Mouse (Mus musculus) embryonic facial prominence, embryonic 14.5 days (tissue): Measurements from ENCODE around the gene Adra1b. TPM values are rescaled to one million over a fixed set of nuclear protein-coding genes. Genes with fewer than 3 reads are reported as not detected.

ENCODE experiments used
- ATAC-seq: fragments of 200-750 bp; cut with Nextera tagmentation; 2 replicates; pipeline ENCODE4 v1.8.0; 2017; ENCODE audit warnings: low read depth, moderate number of reproducible peaks, moderate TSS enrichment
- DNase-seq: peaks from one replicate; pipeline ENCODE4 v3.0.0-alpha.2; 2015; ENCODE audit warnings: low spot score
- H3K27ac ChIP-seq: fragments of 300-500 bp; sonication (generic); replicated peaks from 2 replicates; pipeline ENCODE4 v1.5.1; 2014; ENCODE audit warnings: low read depth, mild to moderate bottlenecking, low read length, moderate library complexity
- H3K27me3 ChIP-seq: fragments of 300-500 bp; sonication (generic); replicated peaks from 2 replicates; pipeline ENCODE4 v1.6.1; 2014; ENCODE audit warnings: low read length; ENCODE audit not compliant: control insufficient read depth, insufficient read depth
- H3K36me3 ChIP-seq: fragments of 300-500 bp; sonication (generic); 2 replicates; pipeline ENCODE4 v1.6.1; 2014; ENCODE audit warnings: low read length, mixed read lengths; ENCODE audit not compliant: control insufficient read depth, insufficient read depth
- H3K4me1 ChIP-seq: fragments of 300-500 bp; sonication (generic); 2 replicates; pipeline ENCODE4 v1.6.1; 2014; ENCODE audit warnings: antibody characterized with exemption, low read length; ENCODE audit not compliant: control insufficient read depth, insufficient read depth
- H3K4me2 ChIP-seq: fragments of 300-500 bp; sonication (generic); 2 replicates; pipeline ENCODE4 v1.6.1; 2014; ENCODE audit warnings: low read depth, mild to moderate bottlenecking, low read length, moderate library complexity, mixed read lengths
- H3K4me3 ChIP-seq: fragments of 300-500 bp; sonication (generic); 2 replicates; pipeline ENCODE4 v1.5.1; 2014; ENCODE audit warnings: low read depth, mild to moderate bottlenecking, low read length
- H3K9ac ChIP-seq: fragments of 300-500 bp; sonication (generic); 2 replicates; pipeline ENCODE4 v1.6.1; 2014; ENCODE audit warnings: low read depth, mild to moderate bottlenecking, low read length, moderate library complexity, mixed read lengths
- H3K9me3 ChIP-seq: fragments of 300-500 bp; sonication (generic); 2 replicates; pipeline ENCODE4 v1.6.1; 2016; ENCODE audit warnings: low read length; ENCODE audit not compliant: control insufficient read depth
- WGBS: fragments of 180-500 bp; shearing (Covaris S2); extraction: QIAGEN DNeasy Blood & Tissue Kit; methylation state at CpG from one replicate; pipeline ENCODE4 v1.1.7; 2014; 5-methylcytosine and 5-hydroxymethylcytosine counted together
- polyA plus RNA-seq: library from polyadenylated mRNA; unstranded; fragments of >200 nt; fragmentation: Nextera tagmentation; extraction: Ambion mirVana; gene quantifications from 2 replicates; pipeline ENCODE4 v1.2.1, GENCODE M21; 2014

Adra1b gene
- 0.59 and 0.67 TPM in 2 replicates for polyA plus RNA-seq

DNA sequence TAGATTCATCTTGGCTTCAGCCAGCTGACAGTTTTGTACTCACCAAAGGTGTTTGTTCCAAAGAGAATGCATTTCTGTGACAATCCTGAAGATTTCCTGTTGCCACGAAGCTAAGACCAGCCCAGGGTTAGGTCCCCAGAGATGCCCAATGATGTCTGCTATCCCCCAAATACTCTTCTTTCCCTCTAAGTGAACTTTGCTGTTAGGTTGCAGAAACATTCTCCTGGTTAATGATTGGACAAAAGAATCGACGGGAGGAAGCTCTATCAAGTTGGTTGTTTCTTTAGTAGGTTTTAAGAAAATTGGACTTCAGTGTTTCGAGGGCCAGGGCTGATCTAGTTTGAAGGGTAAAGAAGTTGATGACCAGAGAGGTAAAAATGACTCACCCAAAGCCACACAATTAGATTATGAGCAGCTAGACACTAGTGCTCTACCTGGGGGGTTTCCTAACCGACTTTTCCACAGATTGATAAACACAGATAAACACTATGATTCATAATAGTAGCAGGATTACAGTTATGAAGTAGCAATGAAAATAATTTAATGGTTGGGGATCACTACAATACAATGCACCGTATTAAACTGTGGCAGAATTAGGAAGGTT is at the start of gene Adra1b:
Gene Adra1b, minus strand, starts transcription at position 160 of the 604 bp plus-strand sequence.
- H3K36me3 ChIP-seq = no peaks in the 10 kb centered on the region
- DNase-seq = no peak
- no peaks in the 10 kb centered on the region for H3K9me3 ChIP-seq
- H3K27ac ChIP-seq = no peak within 1 kb of the TSS
- no peaks in the 10 kb centered on the region for H3K4me1 ChIP-seq
- H3K4me2 ChIP-seq = no peak within 1 kb of the TSS
- H3K9ac ChIP-seq = no peak within 1 kb of the TSS
- no peak within 1 kb of the TSS for H3K4me3 ChIP-seq
- H3K27me3 ChIP-seq = no peaks in the 10 kb centered on the region
- ATAC-seq = no peak
- WGBS = 77% methylated on average over 6 of the region's 6 CpGs

GRCm38 (mm10) chr11:43950274-43950673 is 49.3 kb upstream of the Adra1b start:
- H3K36me3 ChIP-seq = no peaks in the 10 kb centered on the region
- H3K9ac ChIP-seq = no peak overlapping the region
- ATAC-seq = no peak
- H3K9me3 ChIP-seq = no peaks in the 10 kb centered on the region; the same call in 1 of the 2 replicates
- WGBS = 83% methylated on average over 1 of the region's 1 CpGs
- no peak overlapping the region for H3K27ac ChIP-seq
- H3K4me2 ChIP-seq = no peak overlapping the region
- no peak for DNase-seq
- H3K27me3 ChIP-seq = no peaks in the 10 kb centered on the region
- H3K4me1 ChIP-seq = no peaks in the 10 kb centered on the region
- H3K4me3 ChIP-seq = no peak overlapping the region

DNA sequence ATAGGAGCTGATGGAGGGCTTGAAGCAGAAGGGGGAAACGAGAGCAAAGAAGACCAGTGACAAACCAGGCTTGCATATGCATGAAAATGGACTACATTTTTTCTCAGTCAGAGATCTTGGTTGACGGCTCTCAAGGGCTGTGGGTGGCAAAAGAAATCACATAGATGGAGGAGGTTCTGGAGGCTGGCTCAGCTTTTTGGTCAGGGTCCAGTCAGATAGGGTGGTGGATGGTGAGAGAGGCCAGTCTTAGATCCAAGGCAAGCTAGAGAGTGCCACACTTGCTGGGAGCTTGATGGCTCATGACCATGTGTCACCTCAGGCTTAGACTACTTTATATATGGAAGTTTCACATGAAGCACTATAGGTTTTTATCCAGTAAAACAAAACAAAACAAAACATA is 42.8 kb upstream of the Adra1b start:
- ATAC-seq (no peak), DNase-seq (no peak)
- no peaks in the 10 kb centered on the region for H3K27me3 ChIP-seq
- WGBS = 73% methylated on average over 2 of the region's 2 CpGs
- H3K4me2 ChIP-seq = no peak overlapping the region
- H3K9ac ChIP-seq = no peak overlapping the region
- H3K27ac ChIP-seq = no peak overlapping the region
- H3K9me3 ChIP-seq = no peaks in the 10 kb centered on the region
- no peaks in the 10 kb centered on the region for H3K4me1 ChIP-seq
- no peaks in the 10 kb centered on the region for H3K36me3 ChIP-seq
- H3K4me3 ChIP-seq = no peak overlapping the region

DNA sequence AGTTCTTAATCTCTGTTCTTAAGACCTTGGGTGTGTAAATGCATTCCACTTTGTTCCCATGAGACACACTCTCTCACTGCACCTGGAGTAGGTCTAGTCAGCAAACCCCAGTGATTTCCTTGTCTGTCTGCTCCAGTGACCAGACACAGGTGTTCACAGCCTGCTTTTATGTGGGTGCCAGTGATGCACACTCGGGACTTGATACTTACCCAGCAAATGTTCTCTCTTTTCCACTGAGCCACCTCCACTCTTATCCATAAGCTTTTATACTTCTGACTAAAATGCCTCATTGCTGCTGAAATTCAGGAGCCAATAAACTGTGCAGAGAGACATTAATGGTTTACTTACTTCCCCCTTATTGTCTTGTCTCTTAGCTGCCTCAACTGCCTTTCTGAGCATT is 42.2 kb upstream of the Adra1b start:
- Histone ChIP-seq H3K4me3 (no peak overlapping the region), H3K36me3 (no peaks in the 10 kb centered on the region), H3K4me2 (no peak overlapping the region), H3K4me1 (no peaks in the 10 kb centered on the region), H3K9me3 (no peaks in the 10 kb centered on the region), H3K9ac (no peak overlapping the region), H3K27me3 (no peaks in the 10 kb centered on the region), H3K27ac (no peak overlapping the region)
- DNase-seq (no peak), ATAC-seq (no peak)
- WGBS = 69% methylated on average over 1 of the region's 1 CpGs

DNA sequence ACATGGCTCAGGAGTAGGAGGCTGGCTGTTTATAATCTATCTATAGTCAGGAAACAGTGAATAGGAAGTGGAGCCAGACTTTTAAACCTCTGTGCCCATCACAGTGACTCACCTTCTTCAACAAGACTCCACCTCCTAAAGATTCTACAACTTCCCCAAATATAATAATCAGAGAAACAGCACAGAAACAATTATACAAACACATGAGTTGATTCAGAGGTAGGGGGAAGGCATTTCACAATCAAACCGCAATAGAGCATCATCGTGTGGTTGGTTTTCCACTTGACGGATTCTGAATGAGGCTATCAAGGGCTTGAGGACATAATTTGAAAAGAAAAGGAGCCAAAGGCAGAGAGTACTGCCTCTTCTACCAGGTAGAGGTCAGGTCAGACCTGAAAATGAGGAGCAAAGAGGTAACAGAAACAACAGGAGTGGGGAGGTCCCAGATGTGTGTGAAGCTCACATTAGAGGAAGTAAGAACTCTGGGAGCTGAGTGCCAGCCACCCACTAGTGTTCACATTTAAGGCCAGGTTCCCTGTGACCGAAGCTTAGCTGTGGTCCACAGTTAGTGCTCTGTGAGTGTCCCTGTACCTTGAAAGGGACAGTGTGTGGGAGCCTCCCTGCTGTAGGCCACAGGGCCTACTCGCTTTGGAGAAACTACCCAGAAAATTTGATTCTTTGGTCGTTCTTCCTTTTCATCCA is 39.6 kb upstream of the Adra1b start:
- 91% methylated on average over 6 of the region's 6 CpGs for WGBS
- DNase-seq (no peak), ATAC-seq (no peak)
- Histone ChIP-seq H3K27ac (no peak overlapping the region), H3K9ac (no peak overlapping the region), H3K36me3 (no peaks in the 10 kb centered on the region), H3K4me1 (no peaks in the 10 kb centered on the region), H3K4me2 (no peak overlapping the region), H3K27me3 (no peaks in the 10 kb centered on the region), H3K9me3 (no peaks in the 10 kb centered on the region), H3K4me3 (no peak overlapping the region)

GRCm38 (mm10) chr11:43936023-43936422 is 35.0 kb upstream of the Adra1b start:
- ATAC-seq (no peak), DNase-seq (no peak)
- no peaks in the 10 kb centered on the region for H3K36me3 ChIP-seq
- no peaks in the 10 kb centered on the region for H3K4me1 ChIP-seq
- no peaks in the 10 kb centered on the region for H3K27me3 ChIP-seq
- H3K4me2 ChIP-seq = no peak overlapping the region
- WGBS = 92% methylated on average over 2 of the region's 2 CpGs
- no peaks in the 10 kb centered on the region for H3K9me3 ChIP-seq
- no peak overlapping the region for H3K4me3 ChIP-seq
- H3K27ac ChIP-seq = no peak overlapping the region
- no peak overlapping the region for H3K9ac ChIP-seq

DNA sequence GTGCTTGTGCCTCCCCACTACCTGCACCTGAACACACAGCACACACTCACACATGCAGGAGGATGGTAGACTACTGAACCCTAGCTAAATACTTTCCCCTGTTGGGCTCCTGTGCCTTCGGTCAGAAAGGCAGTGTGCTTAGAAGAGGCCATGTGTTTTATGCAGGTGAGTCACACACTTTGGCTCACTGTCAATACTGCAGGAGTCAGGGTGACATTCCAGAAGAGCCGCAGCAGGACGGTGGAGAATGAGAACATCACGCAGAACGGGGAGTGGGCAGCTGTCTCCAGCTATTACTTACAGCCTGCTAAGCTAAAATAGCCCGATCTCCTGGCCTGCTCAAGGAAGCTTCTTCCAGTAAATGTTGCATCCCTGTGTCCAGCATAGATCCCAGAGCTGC is 32.5 kb upstream of the Adra1b start:
- H3K27ac ChIP-seq = no peak overlapping the region
- H3K27me3 ChIP-seq = no peaks in the 10 kb centered on the region
- no peak for ATAC-seq
- no peaks in the 10 kb centered on the region for H3K9me3 ChIP-seq
- no peak overlapping the region for H3K4me2 ChIP-seq
- H3K36me3 ChIP-seq = no peaks in the 10 kb centered on the region
- H3K4me3 ChIP-seq = no peak overlapping the region
- 49% methylated on average over 6 of the region's 6 CpGs for WGBS
- no peaks in the 10 kb centered on the region for H3K4me1 ChIP-seq
- H3K9ac ChIP-seq = no peak overlapping the region
- DNase-seq = no peak

DNA sequence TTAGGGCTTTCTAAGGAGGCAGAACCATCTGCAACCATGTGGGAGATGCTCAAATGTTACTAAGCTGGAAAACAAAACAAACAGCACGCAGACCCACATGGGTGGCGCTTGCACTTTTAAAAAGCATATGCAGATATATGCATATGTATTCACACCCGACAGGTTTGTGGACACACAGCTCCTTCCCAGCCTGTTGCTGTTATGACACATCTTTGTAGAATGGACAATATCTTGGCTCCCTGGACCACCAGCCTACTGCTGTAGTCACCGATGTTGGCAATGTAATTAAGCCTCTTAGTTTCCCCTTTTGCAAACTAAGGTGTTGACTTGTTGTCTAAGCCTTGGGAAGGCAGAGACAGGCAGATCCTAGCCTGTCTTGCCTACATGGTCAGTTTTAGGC is 32.0 kb upstream of the Adra1b start:
- no peak overlapping the region for H3K9ac ChIP-seq
- H3K36me3 ChIP-seq = no peaks in the 10 kb centered on the region
- H3K4me1 ChIP-seq = no peaks in the 10 kb centered on the region
- H3K4me3 ChIP-seq = no peak overlapping the region
- H3K9me3 ChIP-seq = no peaks in the 10 kb centered on the region
- no peaks in the 10 kb centered on the region for H3K27me3 ChIP-seq
- no peak overlapping the region for H3K4me2 ChIP-seq
- H3K27ac ChIP-seq = no peak overlapping the region
- WGBS = 91% methylated on average over 4 of the region's 4 CpGs
- no peak for DNase-seq
- no peak for ATAC-seq

DNA sequence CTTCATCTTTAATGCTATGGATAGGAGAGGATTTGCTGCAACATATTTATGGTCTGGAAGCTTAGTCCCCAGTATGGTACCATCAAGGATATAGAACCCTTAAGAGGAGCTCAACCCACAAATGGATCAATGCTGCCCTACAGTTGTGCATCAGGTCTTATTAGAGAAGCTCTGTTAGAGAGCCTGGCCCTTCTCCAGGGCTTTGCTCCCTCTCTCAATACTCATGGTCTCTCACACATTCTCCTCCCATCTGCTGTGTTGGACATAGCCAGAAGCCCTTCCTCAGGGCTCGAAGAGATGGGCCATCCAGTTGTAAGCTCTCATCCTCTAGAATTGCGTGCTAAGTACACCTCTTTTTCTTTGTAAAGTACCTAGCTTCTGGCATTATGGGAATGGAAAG is 29.2 kb upstream of the Adra1b start:
- H3K9me3 ChIP-seq = no peaks in the 10 kb centered on the region
- H3K4me3 ChIP-seq = no peak overlapping the region
- H3K27ac ChIP-seq = no peak overlapping the region
- no peaks in the 10 kb centered on the region for H3K4me1 ChIP-seq
- no peaks in the 10 kb centered on the region for H3K27me3 ChIP-seq
- H3K9ac ChIP-seq = no peak overlapping the region
- H3K36me3 ChIP-seq = no peaks in the 10 kb centered on the region
- H3K4me2 ChIP-seq = no peak overlapping the region
- no peak for DNase-seq
- no peak for ATAC-seq
- WGBS = 81% methylated on average over 2 of the region's 2 CpGs
